Mouse (Mus musculus): Measurements from ENCODE around the gene Tpd52l2.

DNA sequence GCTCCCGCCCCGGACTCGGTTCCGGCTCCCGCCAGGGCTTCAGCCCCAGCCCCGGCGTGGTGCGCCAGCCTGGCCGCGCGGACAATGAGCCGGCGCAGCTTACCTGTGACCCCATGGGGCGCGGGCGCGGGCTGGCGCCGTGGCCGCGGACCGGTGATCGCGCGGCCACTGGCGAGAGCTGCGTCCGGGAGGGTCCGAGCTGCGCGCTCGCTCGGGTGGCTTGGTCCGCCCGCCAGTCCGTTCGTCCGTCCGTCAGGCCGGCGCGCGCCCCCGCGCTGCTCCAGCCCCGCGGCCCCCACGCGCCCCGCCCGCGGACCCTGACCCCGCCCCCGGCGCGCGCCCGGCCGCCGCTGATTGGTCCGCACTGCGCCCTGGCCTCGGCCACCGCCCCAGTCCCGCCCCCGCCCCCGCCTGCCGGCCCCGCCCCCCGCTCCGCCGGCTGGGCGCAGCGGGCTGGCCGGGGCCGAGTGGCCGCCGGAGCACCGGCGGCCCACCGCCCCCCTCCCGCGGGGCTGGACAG, 37.7 kb upstream of the Tpd52l2 start, which contains the start of gene Zbtb46:
- no peak for TF ChIP-seq CTCF (IDR thresholded peaks at IDR 0.05; ENCODE audit: low read depth)
- no peak for TF ChIP-seq EP300 (IDR thresholded peaks at IDR 0.05; ENCODE audit: low read depth)

Measured in heart, postnatal 0 days (tissue).